Mouse (Mus musculus): Measurements from ENCODE around the gene Btrc.
"Not testable (repeated sequence)": the region's sequence is repeated elsewhere in the genome, so short reads cannot be mapped to it uniquely, and the experiment has no call there.

DNA sequence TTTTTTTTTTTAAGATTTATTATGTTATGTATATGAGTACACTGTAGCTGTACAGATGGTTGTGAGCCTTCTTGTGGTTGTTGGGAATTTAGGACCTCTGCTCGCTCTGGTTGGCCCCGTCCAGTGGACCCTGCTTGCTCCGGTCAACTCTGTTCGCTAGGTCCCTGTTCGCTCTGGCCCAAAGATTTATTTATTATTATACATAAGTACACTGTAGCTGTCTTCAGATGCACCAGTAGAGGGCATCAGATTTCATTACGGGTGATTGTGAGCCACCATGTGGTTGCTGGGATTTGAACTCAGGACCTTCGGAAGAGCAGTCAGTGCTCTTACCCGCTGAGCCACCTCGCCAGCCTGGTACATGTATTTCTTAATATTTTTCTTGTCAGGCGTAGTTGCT lies 21.3 kb downstream of the Btrc start:
- not testable (repeated sequence) for TF ChIP-seq POLR2A, EP300 (IDR thresholded peaks at IDR 0.05; ENCODE audit: insufficient read depth, low read depth, low read length)
- peak; percentile 38 for TF ChIP-seq CTCF (IDR thresholded peaks at IDR 0.05)

Data from heart, adult 2 months (tissue).